Mouse (Mus musculus): ENCODE results near the gene Zfp870.

Gene Zfp870

GRCm38 (mm10) chr17:32891239-32892180 is at the start of gene Zfp870:
Zfp870 (minus strand) TSS chr17:32891642.
- DNase-seq (ENCODE audit: low read depth, low spot score), result peak; percentile 94

DNA sequence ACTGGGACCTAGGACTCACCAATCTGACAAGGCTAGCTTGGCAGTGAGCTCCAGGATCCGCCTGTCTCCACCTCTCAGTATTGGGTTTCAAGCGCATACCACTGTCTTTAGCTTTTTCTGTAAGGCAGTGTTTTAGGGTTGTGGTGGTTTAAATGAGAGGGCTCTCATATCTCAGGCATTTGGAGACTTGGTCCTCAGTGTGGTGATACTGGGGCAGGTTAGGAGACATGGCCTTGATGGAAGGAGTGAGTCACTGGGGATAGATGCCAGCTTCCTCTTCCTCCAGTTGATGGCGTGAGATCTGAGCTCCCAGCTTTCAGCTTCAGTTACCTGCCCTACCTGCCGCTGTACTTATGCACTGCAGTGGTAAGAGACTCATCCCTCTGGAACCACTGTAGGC is 48.4 kb upstream of the Zfp870 start:
- no peak for DNase-seq (ENCODE audit: low read depth, low spot score)

GRCm38 (mm10) chr17:32927803-32928202 is 36.4 kb upstream of the Zfp870 start:
- no peak for DNase-seq (ENCODE audit: low read depth, low spot score)

GRCm38 (mm10) chr17:32924658-32925312 is 33.3 kb upstream of the Zfp870 start:
- DNase-seq (ENCODE audit: low read depth, low spot score), result peak; percentile 59

DNA sequence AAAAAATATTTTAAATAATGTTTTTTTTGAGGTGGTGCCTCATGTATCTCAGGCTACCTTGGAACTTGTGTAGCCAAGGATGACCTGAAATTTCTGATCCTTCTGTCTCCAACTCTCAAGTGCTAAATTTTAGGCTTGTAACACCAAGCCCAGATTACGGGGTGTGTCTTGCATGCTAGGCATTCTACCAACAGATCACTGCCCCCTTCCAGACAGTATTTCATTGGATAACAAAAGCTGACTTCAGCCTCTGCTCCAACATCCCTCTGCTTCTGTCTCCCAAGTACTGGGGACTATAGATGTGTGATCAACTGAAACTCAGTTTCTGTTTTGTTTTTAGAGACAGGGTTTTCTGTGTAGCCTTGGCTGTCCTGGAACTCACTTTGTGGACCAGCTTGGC is 32.2 kb upstream of the Zfp870 start:
- no peak for DNase-seq (ENCODE audit: low read depth, low spot score)

- DNase-seq (ENCODE audit: low read depth, low spot score), result no peak
These were observed 27.7 kb upstream of the Zfp870 start for GRCm38 (mm10) chr17:32919123-32919522.

DNA sequence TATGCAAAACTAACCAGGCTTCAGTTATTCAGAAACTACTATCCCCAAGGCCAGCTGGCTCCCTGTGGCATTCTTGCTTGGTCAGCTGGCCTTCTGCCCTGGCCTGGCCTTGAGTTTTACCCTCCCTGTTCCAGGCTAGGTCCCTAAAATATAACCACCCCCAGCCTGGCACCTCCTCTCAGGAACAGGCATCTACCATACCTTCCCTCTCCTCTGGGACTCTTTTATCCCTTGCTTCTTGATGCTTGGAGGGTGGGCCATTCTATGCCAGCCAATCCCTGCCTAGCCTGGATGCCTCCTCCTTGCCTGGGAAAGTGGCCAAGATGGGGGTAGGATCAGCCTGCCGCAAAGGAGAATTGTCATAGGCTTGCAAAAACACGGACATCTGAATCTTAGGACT is 25.7 kb upstream of the Zfp870 start, which contains the start of gene Cyp4f14:
Cyp4f14 (minus strand) TSS at position 212 of the 400 bp plus-strand sequence.
- DNase-seq (ENCODE audit: low read depth, low spot score), result peak; percentile 24

- DNase-seq (ENCODE audit: low read depth, low spot score), result no peak
These were observed 24.6 kb upstream of the Zfp870 start for GRCm38 (mm10) chr17:32916075-32916474.

DNA sequence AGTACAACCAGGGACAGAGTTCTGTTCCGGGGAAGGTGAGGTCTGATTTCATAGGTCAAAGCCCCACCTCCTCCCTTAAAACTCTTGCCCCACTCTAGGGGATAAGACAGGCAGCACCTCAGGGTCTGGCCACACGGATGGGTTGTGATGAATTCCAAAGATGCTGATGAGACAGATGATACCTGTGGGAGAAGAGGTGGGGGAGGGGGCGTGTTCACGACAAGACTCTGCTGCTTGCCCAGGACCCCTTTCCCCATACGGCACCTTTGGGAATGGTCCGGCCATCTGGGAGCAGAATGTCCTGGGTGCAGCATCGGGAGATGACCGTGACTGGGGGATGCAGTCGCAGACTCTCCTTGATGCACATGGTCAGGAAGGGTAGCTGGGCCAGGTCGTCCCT is 14.7 kb upstream of the Zfp870 start:
- DNase-seq (ENCODE audit: low read depth, low spot score), result no peak

DNA sequence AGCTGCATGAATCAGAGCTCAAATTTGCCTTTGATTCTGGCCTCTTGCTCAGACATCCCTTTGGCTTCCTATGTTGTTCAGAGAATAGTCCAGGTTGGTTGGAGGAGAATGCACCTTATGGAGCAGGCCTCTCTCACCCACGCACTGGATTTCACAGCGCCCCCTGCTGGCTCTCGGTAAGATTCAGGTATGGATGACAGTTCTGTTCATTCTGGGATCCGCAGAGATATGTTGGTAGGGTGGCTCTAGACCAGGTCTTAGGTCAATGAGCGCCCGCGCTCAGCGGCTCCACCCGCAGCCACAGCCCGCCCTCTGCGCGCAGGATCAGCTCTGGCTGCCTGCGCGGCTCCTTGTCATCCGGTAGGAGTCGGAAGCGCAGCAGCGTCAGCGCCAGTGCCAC is 13.8 kb upstream of the Zfp870 start:
- no peak for DNase-seq (ENCODE audit: low read depth, low spot score)

- DNase-seq (ENCODE audit: low read depth, low spot score), result no peak
These were observed 13.0 kb upstream of the Zfp870 start for GRCm38 (mm10) chr17:32904414-32904813.

DNA sequence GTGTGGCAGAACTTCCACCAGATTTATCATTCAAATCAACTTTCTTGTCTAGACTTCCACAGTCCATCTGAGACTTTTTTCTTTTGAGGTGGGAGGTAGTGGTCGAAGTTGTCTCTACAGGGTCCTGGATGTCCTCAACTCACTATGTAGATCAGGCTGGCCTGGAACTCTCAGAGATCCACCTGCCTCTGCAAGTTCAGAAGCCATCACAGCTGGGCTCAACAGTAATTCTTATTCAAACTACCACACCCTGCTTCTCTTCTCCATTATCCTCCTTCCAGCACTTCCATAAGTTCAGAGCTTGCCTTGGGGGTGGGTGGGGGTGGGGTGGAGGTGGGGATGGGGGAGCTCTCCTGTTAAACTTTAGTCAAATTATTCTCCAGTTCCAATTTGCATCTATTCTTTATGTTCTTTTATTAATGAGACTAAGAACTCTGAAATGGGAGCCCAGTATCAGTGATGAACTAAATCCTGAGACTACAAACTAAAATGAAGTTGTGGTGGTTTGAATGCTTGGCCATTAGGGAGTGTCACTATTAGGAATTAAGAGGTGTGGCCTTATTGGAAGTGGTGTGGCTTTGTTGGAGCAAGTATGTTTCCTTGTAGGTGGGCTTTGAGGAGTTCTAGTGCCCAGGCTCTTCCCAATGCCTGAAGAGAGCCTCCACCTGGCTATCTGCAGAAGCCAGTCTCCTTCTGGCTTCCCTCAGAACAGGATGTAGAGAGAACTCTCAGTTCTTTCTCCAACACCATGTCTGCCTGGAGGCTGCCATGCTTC is 10.5 kb upstream of the Zfp870 start:
- no peak for DNase-seq (ENCODE audit: low read depth, low spot score)

DNA sequence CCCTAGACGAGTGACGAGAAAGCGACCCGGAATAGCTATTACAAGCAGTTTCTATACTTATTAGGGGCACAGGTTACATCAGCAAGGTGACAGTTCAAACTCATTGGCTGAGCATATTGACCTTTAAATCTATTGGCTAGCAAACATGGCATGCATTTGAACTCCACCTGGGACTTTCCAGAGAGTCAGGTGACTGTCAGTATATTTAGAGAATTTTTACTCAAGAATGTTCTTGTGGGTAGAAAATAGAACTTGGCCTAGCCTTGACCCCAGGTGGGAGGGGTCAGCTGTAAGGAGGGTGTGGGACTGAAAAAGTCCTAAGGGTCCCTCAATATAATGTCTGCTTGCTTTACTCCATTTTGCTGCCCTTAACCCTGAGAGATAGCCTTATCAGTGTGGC is 4.0 kb upstream of the Zfp870 start:
- no peak for DNase-seq (ENCODE audit: low read depth, low spot score)

- no peak for DNase-seq (ENCODE audit: low read depth, low spot score)
These were observed 2.5 kb upstream of the Zfp870 start for GRCm38 (mm10) chr17:32893901-32894300.

GRCm38 (mm10) chr17:32890852-32891238 is 597 bp downstream of the Zfp870 start:
- DNase-seq (ENCODE audit: low read depth, low spot score), result no peak

DNA sequence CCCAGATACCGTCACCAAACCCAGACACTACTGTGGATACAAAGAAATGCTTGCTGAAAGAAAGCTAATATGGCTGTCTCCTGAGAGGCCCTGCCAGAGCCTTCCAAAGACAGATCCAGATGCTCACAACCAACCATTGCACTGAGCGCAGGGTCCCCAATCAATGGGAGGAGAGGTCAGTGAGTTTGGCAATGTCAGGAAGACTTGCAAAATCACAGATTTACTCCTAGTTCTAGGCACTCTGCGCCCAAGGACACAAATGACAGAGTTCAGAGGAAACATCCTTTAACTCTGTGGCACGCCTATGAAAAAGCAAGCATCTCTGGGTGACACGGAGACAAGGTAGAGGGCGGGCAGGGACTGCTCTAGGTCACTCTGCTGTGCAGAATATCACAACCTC is 1.8 kb downstream of the Zfp870 start:
- DNase-seq (ENCODE audit: low read depth, low spot score), result no peak

- DNase-seq (ENCODE audit: low read depth, low spot score), result no peak
These were observed 10.9 kb downstream of the Zfp870 start for GRCm38 (mm10) chr17:32880320-32881218.

DNA sequence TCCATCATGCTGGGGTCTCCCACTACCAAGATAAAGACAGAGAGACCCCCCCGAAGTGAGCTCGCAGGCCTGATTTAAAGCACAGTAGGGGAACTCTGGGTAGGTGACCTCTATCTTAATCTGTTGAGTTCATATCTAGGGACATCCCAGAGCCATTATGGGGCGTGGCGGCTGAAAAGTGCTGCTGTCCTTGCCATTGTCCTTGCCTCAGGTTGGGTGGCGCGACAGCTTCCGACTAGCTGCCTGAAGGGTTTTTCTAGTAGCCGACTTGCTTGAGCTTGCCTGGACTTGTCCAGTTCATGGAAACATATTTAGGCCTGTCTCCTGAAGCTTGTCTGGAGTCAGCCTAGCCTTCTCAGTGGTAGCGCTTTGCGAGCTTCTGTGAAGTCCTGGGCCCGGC is 12.7 kb downstream of the Zfp870 start:
- DNase-seq (ENCODE audit: low read depth, low spot score), result no peak

DNA sequence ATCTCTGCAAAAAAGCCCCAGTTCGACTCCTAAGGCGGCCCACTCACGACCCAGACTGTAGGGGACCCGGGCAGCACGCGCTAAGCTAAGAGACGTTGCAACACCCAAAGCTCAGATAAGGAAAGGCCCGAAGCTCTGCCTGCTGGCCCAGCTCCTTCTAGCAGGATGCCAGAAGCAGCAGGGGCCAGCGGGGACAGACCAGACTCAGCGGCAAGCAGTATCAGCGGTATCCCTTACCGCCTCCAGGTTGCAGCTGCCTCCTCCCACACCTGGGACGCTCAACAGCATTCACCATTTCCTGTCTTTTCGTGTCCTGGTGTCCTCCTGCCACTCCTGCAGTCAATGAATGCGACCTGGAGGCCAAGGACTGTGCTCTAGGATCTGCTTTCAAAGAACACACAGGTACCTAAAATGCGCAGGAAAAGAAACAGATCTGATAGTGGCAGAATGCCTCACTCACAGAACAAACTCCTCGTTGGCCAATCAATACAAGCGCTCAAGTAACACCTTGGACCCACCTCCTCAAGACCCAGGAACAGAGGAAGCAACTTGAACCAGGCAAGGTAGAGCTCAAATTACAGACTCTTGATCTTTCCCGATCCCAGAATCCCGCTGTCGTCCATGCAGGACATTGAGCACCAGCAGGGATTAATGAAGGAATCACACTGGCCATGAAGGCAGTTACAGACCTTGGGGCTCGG is 13.8 kb downstream of the Zfp870 start:
- no peak for DNase-seq (ENCODE audit: low read depth, low spot score)

DNA sequence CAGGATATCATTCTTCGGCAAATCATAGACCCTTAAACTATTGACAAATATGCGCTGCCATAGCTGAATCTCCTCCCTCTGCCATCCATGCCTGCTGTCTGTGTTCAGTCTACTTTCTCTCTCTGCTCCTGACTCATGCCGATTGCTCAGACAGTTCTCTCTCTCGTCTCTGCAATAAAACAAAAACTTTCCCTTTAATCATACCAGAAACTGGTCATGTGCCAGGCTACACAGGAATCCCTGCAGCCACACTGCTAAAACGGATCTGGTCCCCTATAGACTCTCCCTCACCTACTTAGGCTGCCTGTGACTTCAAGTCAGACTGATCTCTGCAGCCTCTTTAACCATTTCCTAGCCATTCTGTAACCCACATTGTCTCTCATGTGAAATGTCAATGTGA is 18.7 kb downstream of the Zfp870 start:
- no peak for DNase-seq (ENCODE audit: low read depth, low spot score)

Measured in skeletal muscle tissue, adult 2 months (tissue).